Mouse (Mus musculus) lung, postnatal 4 days (tissue): ENCODE data around the gene Prss54.

Source experiments
- DNase-seq, 2 experiments: peaks; one replicate each; pipeline ENCODE4 v3.0.0; 2021

Prss54 gene

GRCm38 (mm10) chr8:95549871-95550829 is 26.0 kb downstream of the Prss54 start:
- no peak for DNase-seq

GRCm38 (mm10) chr8:95547931-95548330 is 28.2 kb downstream of the Prss54 start:
- DNase-seq = no peak

DNA sequence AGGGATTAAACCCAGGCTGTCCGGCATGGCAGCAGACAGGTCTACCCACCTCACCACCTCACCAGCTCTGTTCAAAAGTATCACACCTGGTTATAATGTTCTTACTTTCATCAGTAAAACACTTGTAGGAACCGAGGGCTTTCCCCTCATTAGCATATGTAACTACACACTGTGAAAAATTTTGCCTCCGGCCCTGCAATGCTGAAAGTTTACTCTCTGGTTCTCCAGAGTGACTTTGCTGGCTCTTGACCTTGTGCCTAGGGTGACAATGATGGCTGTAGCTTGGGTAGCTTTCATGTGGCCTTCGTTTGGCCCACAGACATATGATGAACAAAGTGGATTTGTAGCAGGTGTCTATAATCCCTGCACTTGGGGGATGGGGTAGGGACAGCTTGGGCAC is 29.2 kb downstream of the Prss54 start:
- no peak for DNase-seq

DNA sequence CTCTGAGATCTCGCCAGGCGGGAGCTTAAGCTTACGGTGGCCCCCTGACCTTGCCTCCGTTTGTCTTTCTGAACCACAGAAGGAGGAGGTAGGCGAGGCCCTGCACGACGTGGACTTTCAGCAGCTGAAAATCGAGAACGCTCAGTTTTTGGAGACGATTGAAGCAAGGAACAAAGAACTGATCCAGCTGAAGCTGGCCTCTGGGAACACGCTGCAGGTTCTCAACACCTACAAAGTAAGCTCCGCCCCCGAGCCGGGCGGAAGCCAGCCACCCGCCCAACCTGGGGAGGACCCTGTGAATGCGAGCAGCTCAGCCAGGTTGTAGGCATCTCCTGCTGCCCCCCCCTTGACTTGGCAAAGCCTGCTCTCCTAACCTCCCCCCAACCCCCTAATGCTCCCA is 30.3 kb downstream of the Prss54 start:
- no peak for DNase-seq

DNA sequence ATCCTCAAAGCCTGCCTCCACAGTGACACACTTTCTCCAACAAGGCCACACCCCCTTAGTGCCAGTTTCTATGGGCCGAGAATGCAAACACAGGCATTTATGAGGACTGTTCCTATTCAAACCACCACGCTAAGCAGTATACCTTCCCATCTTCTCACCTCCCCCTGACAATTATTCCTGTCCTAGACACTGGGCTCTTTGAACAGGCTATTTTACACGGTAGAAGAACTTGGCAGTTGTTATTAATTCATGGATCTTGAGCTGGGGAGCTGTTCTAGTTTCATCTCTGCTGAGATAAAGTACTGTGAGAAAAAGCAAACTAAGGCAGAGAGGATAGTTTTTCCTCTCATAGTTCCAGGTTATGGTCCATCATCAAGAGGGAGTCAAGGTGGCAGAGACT is 33.1 kb downstream of the Prss54 start:
- no peak for DNase-seq

DNA sequence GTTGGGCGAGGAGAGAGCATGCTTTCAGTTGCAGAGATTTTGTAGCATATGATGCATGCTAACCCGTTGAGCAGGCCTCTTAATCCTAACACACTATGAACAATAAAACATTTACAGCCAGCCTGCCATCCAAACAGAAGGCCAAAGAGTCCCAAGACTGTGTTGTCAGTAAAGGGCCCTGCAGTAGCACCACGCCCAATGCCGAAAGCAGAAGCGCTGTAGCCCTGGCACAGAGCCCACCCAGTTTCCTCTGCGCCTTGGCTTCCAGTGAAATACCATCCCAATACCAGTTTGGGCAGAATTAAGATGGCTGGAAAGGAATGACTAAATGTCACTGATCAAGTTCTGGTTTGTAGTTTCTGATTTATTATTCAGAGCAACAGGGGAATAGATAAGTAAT is 33.9 kb downstream of the Prss54 start:
- DNase-seq = no peak

GRCm38 (mm10) chr8:95539487-95539886 is 36.7 kb downstream of the Prss54 start:
- DNase-seq = no peak

DNA sequence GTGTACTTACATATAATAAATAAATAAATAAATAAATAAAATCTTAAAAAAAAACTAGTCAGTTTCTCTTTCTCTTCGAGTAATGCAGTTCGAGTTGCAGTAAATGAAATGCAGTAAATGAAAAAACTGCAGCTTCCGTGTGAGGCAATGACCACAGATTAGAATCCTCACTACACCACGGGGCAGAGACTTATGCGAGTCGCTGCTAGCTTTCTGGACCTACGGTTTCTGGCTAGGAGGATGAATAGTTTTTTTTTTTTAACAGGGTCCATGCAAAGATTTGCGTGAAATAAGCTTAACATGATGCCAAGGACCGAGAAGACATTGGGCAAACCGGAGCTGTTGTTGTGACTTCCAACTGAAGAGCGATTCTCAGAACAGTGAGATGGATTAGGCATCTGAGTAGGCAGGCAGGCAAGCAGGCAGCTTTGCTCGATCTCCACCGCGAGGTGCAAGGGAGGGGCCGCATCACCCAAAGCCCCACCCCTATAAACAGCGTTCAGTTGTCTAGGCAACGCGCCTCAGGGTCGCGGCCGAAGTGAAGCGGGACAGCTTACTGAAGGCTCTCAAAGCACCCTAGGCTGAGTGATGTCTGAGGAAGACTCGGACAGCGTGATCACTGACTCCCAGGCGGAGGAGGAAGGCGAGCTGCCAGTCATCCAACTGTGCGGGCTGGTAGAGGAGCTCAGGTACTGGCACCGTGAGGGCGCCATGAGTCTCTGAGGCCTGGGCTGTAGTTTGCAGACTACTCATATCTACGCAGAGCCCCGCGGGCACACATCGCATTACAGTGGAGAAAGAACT is 42.4 kb downstream of the Prss54 start, which contains the start of gene Ccdc113:
Gene Ccdc113, plus strand, starts transcription at position 502 of the 804 bp plus-strand sequence.
- DNase-seq = peak; percentile 63 to 75

DNA sequence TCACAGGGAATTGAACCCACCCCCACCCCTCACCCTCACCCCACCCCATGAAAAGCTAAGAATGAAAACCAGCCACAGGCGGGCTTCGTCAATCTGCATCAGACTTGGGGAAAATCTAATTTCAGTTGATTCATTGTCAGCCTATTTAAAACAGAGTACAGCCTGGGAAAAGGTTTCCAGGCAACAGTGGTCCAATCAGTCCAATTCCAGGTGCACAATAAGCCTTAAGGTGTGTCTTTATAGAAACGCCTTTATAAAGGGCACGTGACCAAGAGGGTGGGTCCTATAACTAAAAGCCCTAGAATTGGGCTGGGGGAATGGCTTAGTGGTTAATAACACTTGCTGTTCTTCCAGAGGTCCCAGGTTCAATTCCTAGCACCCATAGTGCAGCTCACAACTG is 43.9 kb downstream of the Prss54 start:
- no peak for DNase-seq

- DNase-seq = no peak
Measured at GRCm38 (mm10) chr8:95528750-95529310, 47.3 kb downstream of the Prss54 start.

- DNase-seq = no peak
Measured at GRCm38 (mm10) chr8:95528194-95528593, 47.9 kb downstream of the Prss54 start.

GRCm38 (mm10) chr8:95523991-95524390 is 52.1 kb downstream of the Prss54 start:
- no peak for DNase-seq

GRCm38 (mm10) chr8:95516928-95517327 is 59.2 kb downstream of the Prss54 start:
- no peak for DNase-seq

DNA sequence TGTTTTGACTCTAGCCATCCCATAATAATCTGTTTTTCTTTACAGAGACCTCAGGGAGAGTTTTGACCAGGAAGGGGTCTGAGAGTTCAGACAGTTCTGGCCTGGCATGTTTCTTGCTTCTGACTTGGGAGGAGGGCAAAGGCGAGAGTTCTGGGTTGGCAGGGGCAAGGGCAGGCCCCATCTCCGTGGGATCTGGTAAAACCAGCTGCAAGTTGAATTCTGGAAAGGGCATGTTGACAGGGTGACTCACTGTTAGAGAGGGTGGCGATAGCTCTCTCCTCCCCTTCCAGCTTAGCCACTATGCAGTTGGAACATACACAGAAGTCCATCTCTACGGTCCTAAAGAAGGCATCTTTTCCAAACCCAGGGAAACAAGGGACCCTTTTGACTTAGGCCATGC is 62.9 kb downstream of the Prss54 start:
- no peak for DNase-seq

- DNase-seq = no peak
Measured at GRCm38 (mm10) chr8:95512257-95512656, 63.9 kb downstream of the Prss54 start.
